Mouse (Mus musculus): Measurements from ENCODE around the gene Mmachc. TPM values are rescaled to one million over a fixed set of nuclear protein-coding genes. Genes with fewer than 3 reads are reported as not detected.

Gene Mmachc
- total and polyA plus RNA-seq, 3 experiments = 10.0 to 32.1 (median 15.4) TPM

- peak overlapping the region; percentile 92 for H3K27ac ChIP-seq (ENCODE audit: insufficient read depth, low read depth)
- peak overlapping the region; percentile 81 for H3K9ac ChIP-seq (ENCODE audit: insufficient read depth, low read depth)
- peak overlapping the region; percentile 57 for H3K4me2 ChIP-seq (ENCODE audit: insufficient read depth, low read depth, poor library complexity, severe bottlenecking)
- in situ Hi-C loops (cut with MboI; ENCODE audit: low pct_ligation_motif_present, low pct_unique_long_range_greater_than_20kb, low sequenced_read_pairs) = no loop called here
- H3K9me3 ChIP-seq (replicated peaks; ENCODE audit: low read length) = no peaks in the 10 kb centered on the region
- peaks cover 5 to 23% of the 10 kb centered on the region in 2 experiments for H3K4me1 ChIP-seq (ENCODE audit: control insufficient read depth in 1 of 2, insufficient read depth in 2 of 2)
- H3K4me3 ChIP-seq (replicated peaks in 1 of 3; ENCODE audit: low read depth in 2 of 3, low read length in 2 of 3, poor library complexity in 1 of 3) = peak overlapping the region; percentile 83 to 93 (median 89)
- H3K36me3 ChIP-seq (replicated peaks in 1 of 2; ENCODE audit: control insufficient read depth in 1 of 2, insufficient read depth in 1 of 2, low read length in 1 of 2) = peaks cover 6 to 9% of the 10 kb centered on the region in 2 experiments
- DNase-seq (ENCODE audit: extremely low read depth) = no peak
- H3K27me3 ChIP-seq (replicated peaks) = no peaks in the 10 kb centered on the region
- dilution Hi-C loops (cut with MboI; ENCODE audit: extremely low pct_ligation_motif_present, extremely low pct_unique_long_range_greater_than_20kb, low sequenced_read_pairs) = no loop called here
- TF ChIP-seq SIN3A (IDR thresholded peaks at IDR 0.05; ENCODE audit: low read length) = peak; percentile 53; the same call in 1 of the 2 replicates
- no peak; the same call in 1 of the 2 replicates for TF ChIP-seq NRF1 (IDR thresholded peaks at IDR 0.05; ENCODE audit: low read depth, low read length)
- TF ChIP-seq CHD1 (IDR thresholded peaks at IDR 0.05; ENCODE audit: low read depth, low read length) = 0 out of 2 replicates have a peak, but pooled peaks have one; percentile 73
- no peak for TF ChIP-seq TBP (conservative IDR thresholded peaks at IDR 0.05; ENCODE audit: low read depth, low read length)
- TF ChIP-seq USF1 (IDR thresholded peaks at IDR 0.05; ENCODE audit: low read depth, low read length) = no peak
- no peak for TF ChIP-seq ZNF384 (IDR thresholded peaks at IDR 0.05; ENCODE audit: low read depth, low read length)
- TF ChIP-seq EP300 (IDR thresholded peaks at IDR 0.05; ENCODE audit: low read length) = no peak
- TF ChIP-seq TCF12 (IDR thresholded peaks at IDR 0.05; ENCODE audit: low read depth, low read length) = no peak
- peak; percentile 88; the same call in 1 of the 2 replicates for TF ChIP-seq UBTF (IDR thresholded peaks at IDR 0.05; ENCODE audit: low read depth, low read length)
- TF ChIP-seq MEF2A (IDR thresholded peaks at IDR 0.05; ENCODE audit: borderline replicate concordance, low read depth, low read length) = no peak
- TF ChIP-seq ZC3H11A (IDR thresholded peaks at IDR 0.05; ENCODE audit: low read depth, low read length) = no peak
- no peak for TF ChIP-seq HCFC1 (IDR thresholded peaks at IDR 0.05; ENCODE audit: low read depth, low read length)
- peak; percentile 61; the same call in 1 of the 2 replicates for TF ChIP-seq MXI1 (IDR thresholded peaks at IDR 0.05; ENCODE audit: low read depth, low read length)
- TF ChIP-seq POLR2A (IDR thresholded peaks at IDR 0.05; ENCODE audit: low read depth, low read length) = no peak
- no peak for TF ChIP-seq MYC (IDR thresholded peaks at IDR 0.05; ENCODE audit: low read depth, low read length)
- TF ChIP-seq ZKSCAN1 (IDR thresholded peaks at IDR 0.05; ENCODE audit: borderline replicate concordance, low read depth, low read length) = no peak
- no peak for TF ChIP-seq MAFK (IDR thresholded peaks at IDR 0.05; ENCODE audit: insufficient replicate concordance, low read length)
- no peak for TF ChIP-seq USF2 (conservative IDR thresholded peaks at IDR 0.05; ENCODE audit: low read depth, low read length)
- no peak for TF ChIP-seq CTCF (conservative IDR thresholded peaks at IDR 0.05 in 1 of 2, IDR thresholded peaks at IDR 0.05 in 1 of 2; ENCODE audit: low read depth in 2 of 2, low read length in 2 of 2)
- TF ChIP-seq CHD2 (IDR thresholded peaks at IDR 0.05; ENCODE audit: low read length) = no peak
- peak; percentile 7; the same call in 1 of the 2 replicates for TF ChIP-seq NELFE (IDR thresholded peaks at IDR 0.05; ENCODE audit: low read depth, low read length)
- TF ChIP-seq JUND (conservative IDR thresholded peaks at IDR 0.05; ENCODE audit: low read depth, low read length) = no peak
- TF ChIP-seq PAX5 (IDR thresholded peaks at IDR 0.05; ENCODE audit: low read length) = no peak
- TF ChIP-seq BHLHE40 (IDR thresholded peaks at IDR 0.05; ENCODE audit: low read depth, low read length) = no peak
- no peak for TF ChIP-seq POLR2AphosphoS2 (IDR thresholded peaks at IDR 0.05; ENCODE audit: low read depth, low read length)
- TF ChIP-seq E2F4 (IDR thresholded peaks at IDR 0.05; ENCODE audit: insufficient replicate concordance, low read depth, low read length) = no peak
- no peak for TF ChIP-seq MAX (IDR thresholded peaks at IDR 0.05; ENCODE audit: low read length)
- no peak for TF ChIP-seq SMC3 (IDR thresholded peaks at IDR 0.05; ENCODE audit: low read depth, low read length)
- no peak; the same call in 1 of the 2 replicates for TF ChIP-seq ZMIZ1 (IDR thresholded peaks at IDR 0.05; ENCODE audit: low read depth, low read length)
- no peak for TF ChIP-seq GABPA (IDR thresholded peaks at IDR 0.05; ENCODE audit: insufficient replicate concordance, low read depth, low read length)
- TF ChIP-seq MAZ (IDR thresholded peaks at IDR 0.05; ENCODE audit: low read depth, low read length) = no peak
- TF ChIP-seq RCOR1 (conservative IDR thresholded peaks at IDR 0.05; ENCODE audit: low read depth, low read length) = no peak
- no peak for TF ChIP-seq JUN (IDR thresholded peaks at IDR 0.05; ENCODE audit: insufficient read depth, low read depth, low read length)
- TF ChIP-seq ETS1 (conservative IDR thresholded peaks at IDR 0.05; ENCODE audit: low read depth, low read length) = no peak
- no peak for TF ChIP-seq ELF1 (IDR thresholded peaks at IDR 0.05; ENCODE audit: low read depth, low read length)
- no peak; the same call in 1 of the 2 replicates for TF ChIP-seq IRF4 (IDR thresholded peaks at IDR 0.05; ENCODE audit: low read depth, low read length)
- TF ChIP-seq RAD21 (IDR thresholded peaks at IDR 0.05; ENCODE audit: low read depth, low read length) = no peak
- no peak for TF ChIP-seq KAT2A (IDR thresholded peaks at IDR 0.05; ENCODE audit: insufficient replicate concordance, low read length)
- H3K79me2 ChIP-seq (replicated peaks; ENCODE audit: control insufficient read depth, extremely low read depth, insufficient read depth, poor library complexity, severe bottlenecking) = peaks cover 4% of the 10 kb centered on the region; the same call in 1 of the 2 replicates
Observed at GRCm38 (mm10) chr4:116721098-116721628, 13.0 kb upstream of the Mmachc start.

Measured in CH12.LX (cell line).